Mouse (Mus musculus): Measurements from ENCODE around the gene Rsph1.

Gene Rsph1

GRCm38 (mm10) chr17:31209376-31209930 is 67.7 kb downstream of the Rsph1 start:
- no peak for DNase-seq (ENCODE audit: low read depth, low spot score)

DNA sequence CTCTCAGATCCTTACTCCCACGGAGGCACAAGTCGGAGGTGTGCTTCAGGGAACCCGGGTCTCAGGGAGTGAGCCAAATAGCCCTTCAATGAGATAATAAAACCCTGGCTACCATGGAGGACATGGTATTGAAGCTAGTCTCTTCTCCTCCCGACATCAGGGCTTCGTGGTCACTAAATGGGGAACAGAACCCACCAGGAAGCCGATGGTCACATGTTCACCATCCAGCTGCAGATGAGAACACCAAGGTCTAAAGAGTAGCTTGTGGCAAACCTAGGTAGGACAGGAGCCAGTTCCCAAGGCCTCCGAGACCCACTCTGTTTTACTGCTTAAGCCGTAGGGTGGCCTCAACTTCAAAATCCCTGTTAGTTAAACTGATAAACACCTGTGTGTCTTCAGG is 68.5 kb downstream of the Rsph1 start:
- no peak for DNase-seq (ENCODE audit: low read depth, low spot score)

DNA sequence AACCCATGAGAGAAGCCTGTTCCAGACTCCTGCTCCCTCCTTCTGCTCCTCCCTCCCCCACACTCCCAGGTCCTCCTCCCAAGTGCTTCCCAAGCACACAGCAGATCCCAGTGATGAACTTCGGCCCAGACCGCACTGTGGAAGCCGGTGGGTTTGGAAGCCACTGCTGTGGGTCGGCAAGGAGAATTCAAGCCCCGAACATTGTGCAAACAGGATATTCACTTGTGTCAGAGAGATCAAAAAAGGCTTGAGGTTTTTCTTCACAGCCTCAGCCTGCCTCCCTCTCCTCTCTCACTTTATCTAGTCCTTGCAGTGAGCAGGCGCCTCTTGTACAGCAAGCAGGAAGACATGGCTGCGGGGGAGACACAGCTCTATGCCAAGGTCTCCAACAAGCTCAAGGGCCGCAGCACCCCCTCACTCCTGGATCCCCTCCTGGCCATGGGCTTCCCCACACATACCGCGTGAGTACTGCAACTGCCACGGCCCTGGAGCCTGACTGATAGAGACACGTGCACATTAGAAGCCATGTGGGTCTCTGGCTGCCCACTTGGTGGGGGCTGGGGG is 69.3 kb downstream of the Rsph1 start, which contains the start of gene Ubash3a:
Gene Ubash3a, plus strand, starts transcription at position 103 of the 564 bp plus-strand sequence.
- DNase-seq (ENCODE audit: low read depth, low spot score), result no peak
